Mouse (Mus musculus): Measurements from ENCODE around the gene Cd6. TPM values are rescaled to one million over a fixed set of nuclear protein-coding genes. Genes with fewer than 3 reads are reported as not detected.

The Cd6 gene
- total and polyA plus RNA-seq, 3 experiments = not detected

GRCm38 (mm10) chr19:10768694-10769428 lies 61.0 kb downstream of the Cd6 start:
- no peaks in the 10 kb centered on the region for H3K9me3 ChIP-seq (replicated peaks; ENCODE audit: insufficient read depth, low read length)
- H3K27me3 ChIP-seq (ENCODE audit: control insufficient read depth in 1 of 2, insufficient read depth in 2 of 2, low read length in 2 of 2) = peaks cover 0 to 12% of the 10 kb centered on the region in 2 experiments; a peak in 3 of 4 replicates
- TF ChIP-seq POLR2A (IDR thresholded peaks at IDR 0.05; ENCODE audit: control insufficient read depth in 1 of 2, insufficient read depth in 1 of 2, low read depth in 1 of 2, low read length in 2 of 2, poor library complexity in 1 of 2) (no peak), ZNF384 (IDR thresholded peaks at IDR 0.05; ENCODE audit: low read depth, low read length) (no peak), USF2 (IDR thresholded peaks at IDR 0.05; ENCODE audit: borderline replicate concordance in 1 of 2, insufficient read depth in 1 of 2, low read depth in 1 of 2, low read length in 2 of 2) (no peak), USF1 (IDR thresholded peaks at IDR 0.05; ENCODE audit: low read depth, low read length) (no peak), RAD21 (IDR thresholded peaks at IDR 0.05; ENCODE audit: low read depth, low read length) (no peak), POLR2AphosphoS5 (IDR thresholded peaks at IDR 0.05; ENCODE audit: borderline replicate concordance, low read depth, low read length) (no peak), TCF12 (IDR thresholded peaks at IDR 0.05; ENCODE audit: low read depth, low read length) (no peak), ETS1 (IDR thresholded peaks at IDR 0.05; ENCODE audit: low read depth, low read length) (no peak), NRF1 (IDR thresholded peaks at IDR 0.05; ENCODE audit: insufficient read depth, low read depth, low read length, poor library complexity, severe bottlenecking) (no peak), MYB (IDR thresholded peaks at IDR 0.05; ENCODE audit: low read depth, low read length) (no peak), MXI1 (IDR thresholded peaks at IDR 0.05; ENCODE audit: low read depth, low read length) (no peak), ELF1 (IDR thresholded peaks at IDR 0.05; ENCODE audit: low read depth, low read length) (no peak), SIN3A (IDR thresholded peaks at IDR 0.05; ENCODE audit: low read length) (no peak), JUND (IDR thresholded peaks at IDR 0.05; ENCODE audit: low read depth, low read length) (no peak), MAZ (IDR thresholded peaks at IDR 0.05; ENCODE audit: low read depth, low read length) (no peak), RCOR1 (IDR thresholded peaks at IDR 0.05; ENCODE audit: low read depth, low read length) (no peak), POLR2AphosphoS2 (IDR thresholded peaks at IDR 0.05; ENCODE audit: low read length) (no peak)
- H3K9ac ChIP-seq (ENCODE audit: control insufficient read depth, low read depth, low read length, poor library complexity, severe bottlenecking) = no peak overlapping the region
- H3K36me3 ChIP-seq (ENCODE audit: control insufficient read depth in 1 of 2, insufficient read depth in 2 of 2, low read length in 2 of 2) = no peaks in the 10 kb centered on the region
- no peaks in the 10 kb centered on the region for H3K4me1 ChIP-seq (ENCODE audit: control insufficient read depth in 1 of 2, insufficient read depth in 2 of 2, low read length in 2 of 2)
- DNase-seq (ENCODE audit: low read depth, low spot score) = no peak
- no peak overlapping the region for H3K4me3 ChIP-seq (ENCODE audit: control insufficient read depth in 1 of 2, insufficient read depth in 1 of 2, low read depth in 2 of 2, low read length in 2 of 2)
- H3K79me2 ChIP-seq (ENCODE audit: control insufficient read depth, insufficient read depth, low read length, poor library complexity) = no peaks in the 10 kb centered on the region
- no peak overlapping the region for H3K27ac ChIP-seq (ENCODE audit: control insufficient read depth, low read depth, low read length)

GRCm38 (mm10) chr19:10767631-10768030 lies 62.2 kb downstream of the Cd6 start:
- H3K79me2 ChIP-seq (ENCODE audit: control insufficient read depth, insufficient read depth, low read length, poor library complexity) = no peaks in the 10 kb centered on the region
- TF ChIP-seq JUND (IDR thresholded peaks at IDR 0.05; ENCODE audit: low read depth, low read length) (no peak), POLR2AphosphoS5 (IDR thresholded peaks at IDR 0.05; ENCODE audit: borderline replicate concordance, low read depth, low read length) (no peak), ZMIZ1 (IDR thresholded peaks at IDR 0.05; ENCODE audit: low read depth, low read length) (no peak), MEF2A (IDR thresholded peaks at IDR 0.05; ENCODE audit: extremely low read depth, insufficient replicate concordance, low read depth, low read length, poor library complexity, severe bottlenecking) (no peak), MAX (IDR thresholded peaks at IDR 0.05; ENCODE audit: low read length) (no peak), SMC3 (IDR thresholded peaks at IDR 0.05; ENCODE audit: low read depth, low read length) (no peak), BHLHE40 (IDR thresholded peaks at IDR 0.05; ENCODE audit: borderline replicate concordance, low read depth, low read length) (no peak), USF2 (IDR thresholded peaks at IDR 0.05; ENCODE audit: borderline replicate concordance in 1 of 2, insufficient read depth in 1 of 2, low read depth in 1 of 2, low read length in 2 of 2) (no peak), MYB (IDR thresholded peaks at IDR 0.05; ENCODE audit: low read depth, low read length) (no peak)
- H3K27me3 ChIP-seq (ENCODE audit: control insufficient read depth in 1 of 2, insufficient read depth in 2 of 2, low read length in 2 of 2) = peaks cover 0 to 9% of the 10 kb centered on the region in 2 experiments; a peak in 3 of 4 replicates
- H3K36me3 ChIP-seq (ENCODE audit: control insufficient read depth in 1 of 2, insufficient read depth in 2 of 2, low read length in 2 of 2) = no peaks in the 10 kb centered on the region
- DNase-seq (ENCODE audit: low read depth, low spot score) = no peak
- H3K27ac ChIP-seq (ENCODE audit: control insufficient read depth, low read depth, low read length) = no peak overlapping the region
- H3K9me3 ChIP-seq (replicated peaks; ENCODE audit: insufficient read depth, low read length) = no peaks in the 10 kb centered on the region
- H3K9ac ChIP-seq (ENCODE audit: control insufficient read depth, low read depth, low read length, poor library complexity, severe bottlenecking) = no peak overlapping the region
- no peaks in the 10 kb centered on the region for H3K4me1 ChIP-seq (ENCODE audit: control insufficient read depth in 1 of 2, insufficient read depth in 2 of 2, low read length in 2 of 2)
- no peak overlapping the region for H3K4me3 ChIP-seq (ENCODE audit: control insufficient read depth in 1 of 2, insufficient read depth in 1 of 2, low read depth in 2 of 2, low read length in 2 of 2)
